Mouse (Mus musculus) liver, embryonic 11.5 days (tissue): ENCODE data around the gene Ccdc194. TPM values are rescaled to one million over a fixed set of nuclear protein-coding genes. Genes with fewer than 3 reads are reported as not detected.
A peak's percentile ranks its signal among the peaks of the same experiment; 100 is the strongest.

Experiments
- ATAC-seq: fragments of 200-750 bp; cut with Nextera tagmentation; replicated peaks from 2 replicates; pipeline ENCODE4 v1.8.0; 2017; ENCODE audit warnings: moderate number of reproducible peaks, mild to moderate bottlenecking, moderate TSS enrichment, moderate library complexity; ENCODE audit not compliant: low FRiP score
- DNase-seq: peaks from one replicate; pipeline ENCODE4 v3.0.0-alpha.2; 2017; ENCODE audit warnings: low spot score
- H3K27ac ChIP-seq: fragments of 300-500 bp; sonication (generic); 2 replicates; pipeline ENCODE4 v1.5.1; 2014; ENCODE audit warnings: mild to moderate bottlenecking, low read depth, low read length, control low read depth
- H3K27me3 ChIP-seq: fragments of 300-500 bp; sonication (generic); replicated peaks from 2 replicates; pipeline ENCODE4 v1.6.1; 2014; ENCODE audit warnings: low read length, mixed read lengths; ENCODE audit not compliant: control insufficient read depth, insufficient read depth
- H3K36me3 ChIP-seq: fragments of 300-500 bp; sonication (generic); 2 replicates; pipeline ENCODE4 v1.6.1; 2014; ENCODE audit warnings: mild to moderate bottlenecking, low read length, moderate library complexity, mixed read lengths; ENCODE audit not compliant: control insufficient read depth, insufficient read depth
- H3K4me1 ChIP-seq: fragments of 300-500 bp; sonication (generic); replicated peaks from 2 replicates; pipeline ENCODE4 v1.6.1; 2014; ENCODE audit warnings: low read length, mixed read lengths; ENCODE audit not compliant: control insufficient read depth, insufficient read depth
- H3K4me2 ChIP-seq: fragments of 300-500 bp; sonication (generic); 2 replicates; pipeline ENCODE4 v1.6.1; 2014; ENCODE audit warnings: mild to moderate bottlenecking, control low read depth, moderate library complexity
- H3K4me3 ChIP-seq: fragments of 300-500 bp; sonication (generic); 2 replicates; pipeline ENCODE4 v1.5.1; 2014; ENCODE audit warnings: low read depth, low read length, control low read depth
- H3K9ac ChIP-seq: fragments of 300-500 bp; sonication (generic); 2 replicates; pipeline ENCODE4 v1.6.1; 2014; ENCODE audit warnings: low read depth, low read length, control low read depth
- H3K9me3 ChIP-seq: fragments of 300-500 bp; sonication (generic); 2 replicates; pipeline ENCODE4 v1.6.1; 2016; ENCODE audit warnings: low read length, inconsistent platforms, mixed read lengths; ENCODE audit not compliant: control insufficient read depth
- WGBS: fragments of 180-500 bp; shearing (Covaris S2); extraction: QIAGEN DNeasy Blood & Tissue Kit; methylation state at CpG from one replicate; pipeline ENCODE4 v1.1.7; 2014; 5-methylcytosine and 5-hydroxymethylcytosine counted together
- polyA plus RNA-seq: library from polyadenylated mRNA; unstranded; fragments of >200 nt; fragmentation: Nextera tagmentation; extraction: Ambion mirVana; gene quantifications from 2 replicates; pipeline ENCODE4 v1.2.1, GENCODE M21; 2014

The Ccdc194 gene
- polyA plus RNA-seq, 1 experiment from 2014 or later = 0.44 TPM

- 21% methylated on average over 13 of the region's 13 CpGs for WGBS
- Histone ChIP-seq H3K9me3 (no peaks in the 10 kb centered on the region), H3K27ac (no peak within 1 kb of the TSS), H3K4me2 (peak within 1 kb of the TSS; percentile 94), H3K27me3 (peaks cover 7% of the 10 kb centered on the region), H3K9ac (0 out of 2 replicates have a peak within 1 kb of the TSS, but pooled peaks have one; percentile 25), H3K4me3 (peak within 1 kb of the TSS; percentile 67), H3K4me1 (peaks cover 8% of the 10 kb centered on the region), H3K36me3 (no peaks in the 10 kb centered on the region)
- ATAC-seq (no peak), DNase-seq (no peak)
Observed at GRCm38 (mm10) chr8:71568387-71568937, 43.0 kb upstream of the Ccdc194 start, which contains the start of gene Slc27a1. Gene Slc27a1, plus strand, starts transcription at chr8:71568882.

- Histone ChIP-seq H3K4me1 (peaks cover 9% of the 10 kb centered on the region), H3K4me3 (no peak overlapping the region), H3K9ac (no peak overlapping the region), H3K4me2 (no peak overlapping the region), H3K36me3 (no peaks in the 10 kb centered on the region), H3K27ac (no peak overlapping the region), H3K9me3 (no peaks in the 10 kb centered on the region), H3K27me3 (peaks cover 7% of the 10 kb centered on the region)
- no peak for ATAC-seq
- 67% methylated on average over 7 of the region's 7 CpGs for WGBS
- DNase-seq = no peak
Observed at GRCm38 (mm10) chr8:71567587-71567986, 42.1 kb upstream of the Ccdc194 start.

GRCm38 (mm10) chr8:71566501-71566900, 41.0 kb upstream of the Ccdc194 start, which contains the start of gene Nxnl1:
Gene Nxnl1, minus strand, starts transcription at chr8:71566601.
- peaks cover 11% of the 10 kb centered on the region for H3K4me1 ChIP-seq
- no peak within 1 kb of the TSS for H3K4me3 ChIP-seq
- no peak within 1 kb of the TSS for H3K27ac ChIP-seq
- ATAC-seq = no peak
- H3K27me3 ChIP-seq = peaks cover 16% of the 10 kb centered on the region
- no peaks in the 10 kb centered on the region for H3K9me3 ChIP-seq
- H3K36me3 ChIP-seq = no peaks in the 10 kb centered on the region
- DNase-seq = no peak
- WGBS = 66% methylated on average over 3 of the region's 3 CpGs
- no peak within 1 kb of the TSS for H3K9ac ChIP-seq
- no peak within 1 kb of the TSS for H3K4me2 ChIP-seq

- H3K27ac ChIP-seq = no peak overlapping the region
- peaks cover 21% of the 10 kb centered on the region; the same call in 1 of the 2 replicates for H3K4me1 ChIP-seq
- H3K27me3 ChIP-seq = peaks cover 23% of the 10 kb centered on the region
- H3K9me3 ChIP-seq = no peaks in the 10 kb centered on the region
- WGBS = 82% methylated on average over 4 of the region's 4 CpGs
- no peak overlapping the region for H3K4me2 ChIP-seq
- DNase-seq (no peak), ATAC-seq (no peak)
- H3K36me3 ChIP-seq = no peaks in the 10 kb centered on the region
- no peak overlapping the region for H3K4me3 ChIP-seq
- no peak overlapping the region for H3K9ac ChIP-seq
Observed at GRCm38 (mm10) chr8:71563992-71564391, 38.5 kb upstream of the Ccdc194 start.

GRCm38 (mm10) chr8:71562751-71563150, 37.2 kb upstream of the Ccdc194 start:
- no peaks in the 10 kb centered on the region for H3K9me3 ChIP-seq
- H3K9ac ChIP-seq = no peak overlapping the region
- H3K27ac ChIP-seq = no peak overlapping the region
- no peaks in the 10 kb centered on the region for H3K36me3 ChIP-seq
- WGBS = 2% methylated on average over 33 of the region's 33 CpGs
- peak overlapping the region; percentile 28 for H3K4me3 ChIP-seq
- 0 out of 2 replicates have a peak, but pooled peaks have one; percentile 24 for ATAC-seq
- peaks cover 31% of the 10 kb centered on the region for H3K27me3 ChIP-seq
- H3K4me2 ChIP-seq = peak overlapping the region; percentile 60
- H3K4me1 ChIP-seq = peaks cover 27% of the 10 kb centered on the region
- DNase-seq = peak; percentile 79

GRCm38 (mm10) chr8:71561401-71561800, 35.9 kb upstream of the Ccdc194 start:
- peak; percentile 84 for DNase-seq

GRCm38 (mm10) chr8:71560765-71561164, 35.3 kb upstream of the Ccdc194 start:
- H3K36me3 ChIP-seq = no peaks in the 10 kb centered on the region
- no peaks in the 10 kb centered on the region for H3K9me3 ChIP-seq
- no peak overlapping the region for H3K4me2 ChIP-seq
- H3K9ac ChIP-seq = no peak overlapping the region
- peaks cover 27% of the 10 kb centered on the region for H3K4me1 ChIP-seq
- ATAC-seq (no peak), DNase-seq (no peak)
- H3K4me3 ChIP-seq = no peak overlapping the region
- 79% methylated on average over 5 of the region's 5 CpGs for WGBS
- no peak overlapping the region for H3K27ac ChIP-seq
- H3K27me3 ChIP-seq = peaks cover 39% of the 10 kb centered on the region

More at GRCm38 (mm10) chr8:71561401-71561800, 35.9 kb upstream of the Ccdc194 start:
- Histone ChIP-seq H3K36me3 (no peaks in the 10 kb centered on the region), H3K9me3 (no peaks in the 10 kb centered on the region), H3K4me1 (peaks cover 27% of the 10 kb centered on the region), H3K9ac (no peak overlapping the region), H3K4me3 (no peak overlapping the region), H3K27me3 (peaks cover 39% of the 10 kb centered on the region), H3K4me2 (peak overlapping the region; percentile 24; the same call in 1 of the 2 replicates), H3K27ac (no peak overlapping the region)
- no peak for ATAC-seq
- WGBS = 2% methylated on average over 15 of the region's 15 CpGs

- Histone ChIP-seq H3K4me2 (peak overlapping the region; percentile 98), H3K27ac (peak overlapping the region; percentile 82), H3K9ac (no peak overlapping the region), H3K4me1 (peaks cover 27% of the 10 kb centered on the region), H3K4me3 (peak overlapping the region; percentile 67), H3K36me3 (no peaks in the 10 kb centered on the region), H3K27me3 (peaks cover 39% of the 10 kb centered on the region), H3K9me3 (no peaks in the 10 kb centered on the region)
- 47% methylated on average over 3 of the region's 3 CpGs for WGBS
- DNase-seq (no peak), ATAC-seq (peak; percentile 51)
Observed at GRCm38 (mm10) chr8:71560071-71560470, 34.6 kb upstream of the Ccdc194 start.
